Mouse (Mus musculus): ENCODE data around the gene Zc3h12c. TPM values are rescaled to one million over a fixed set of nuclear protein-coding genes. Genes with fewer than 3 reads are reported as not detected.

Gene Zc3h12c
- total RNA-seq, 2 experiments from 2014 or later, result 9.2 to 10.4 TPM

DNA sequence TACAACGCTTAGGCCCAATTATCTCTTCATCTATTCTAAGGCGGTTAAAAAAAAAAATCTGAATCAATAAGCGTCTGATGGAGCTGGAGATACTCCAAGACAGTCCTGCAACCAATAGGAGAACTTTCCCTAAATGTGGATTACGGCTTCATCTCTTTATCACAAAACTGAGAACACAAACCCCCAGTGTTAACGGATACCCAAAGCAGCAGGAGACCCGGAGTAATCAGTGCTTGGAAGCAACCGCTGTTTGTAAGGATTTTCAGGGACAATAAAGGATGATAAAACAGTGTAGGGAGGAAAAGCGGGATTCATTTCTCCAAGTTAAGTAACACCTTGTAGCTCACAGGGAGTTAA, 888 bp downstream of the Zc3h12c start:
- no peak for DNase-seq (ENCODE audit: extremely low spot score in 1 of 2, low spot score in 1 of 2)

DNA sequence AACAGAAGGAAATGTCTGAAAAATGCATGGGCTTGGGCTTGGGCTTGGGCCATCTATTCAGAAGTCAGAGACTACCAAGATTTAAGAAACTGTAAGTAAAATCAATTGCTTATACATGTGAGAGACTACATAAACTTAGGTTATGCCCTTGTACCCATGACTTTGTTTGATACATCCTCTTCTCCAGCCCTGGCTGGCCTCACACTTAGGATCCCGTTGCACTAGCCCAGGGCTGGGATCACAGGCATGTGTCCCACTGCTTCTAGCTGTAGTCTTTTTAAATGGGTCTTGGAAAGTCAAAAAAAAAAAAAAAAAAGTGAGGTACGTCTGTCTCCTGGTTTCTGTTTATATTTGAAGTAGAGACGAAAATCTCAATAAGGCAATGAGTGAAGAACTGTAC, 1.3 kb downstream of the Zc3h12c start:
- no peak for DNase-seq (ENCODE audit: extremely low spot score in 1 of 2, low spot score in 1 of 2)

DNA sequence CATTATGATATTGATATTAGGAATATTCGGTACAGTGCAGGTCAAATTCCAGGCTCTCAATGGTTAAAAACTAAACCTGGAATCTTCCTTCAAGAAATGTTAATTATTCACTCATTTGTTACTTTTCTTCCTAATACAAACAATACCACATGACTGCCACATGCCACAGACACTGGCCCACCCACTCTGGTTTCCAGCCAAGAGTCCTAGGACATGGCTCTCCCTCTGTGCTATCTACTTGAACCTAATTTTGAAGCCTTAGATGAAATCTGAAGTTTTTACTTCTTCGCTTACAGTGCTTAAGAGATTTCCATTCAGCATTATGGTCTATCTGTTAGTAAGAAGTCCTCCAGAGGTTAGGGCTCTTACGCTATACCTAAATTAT, 2.7 kb downstream of the Zc3h12c start:
- no peak for DNase-seq (ENCODE audit: extremely low spot score in 1 of 2, low spot score in 1 of 2)

- DNase-seq (ENCODE audit: extremely low spot score in 1 of 2, low spot score in 1 of 2), result no peak
Measured at GRCm38 (mm10) chr9:52165076-52165705, 3.2 kb downstream of the Zc3h12c start.

DNA sequence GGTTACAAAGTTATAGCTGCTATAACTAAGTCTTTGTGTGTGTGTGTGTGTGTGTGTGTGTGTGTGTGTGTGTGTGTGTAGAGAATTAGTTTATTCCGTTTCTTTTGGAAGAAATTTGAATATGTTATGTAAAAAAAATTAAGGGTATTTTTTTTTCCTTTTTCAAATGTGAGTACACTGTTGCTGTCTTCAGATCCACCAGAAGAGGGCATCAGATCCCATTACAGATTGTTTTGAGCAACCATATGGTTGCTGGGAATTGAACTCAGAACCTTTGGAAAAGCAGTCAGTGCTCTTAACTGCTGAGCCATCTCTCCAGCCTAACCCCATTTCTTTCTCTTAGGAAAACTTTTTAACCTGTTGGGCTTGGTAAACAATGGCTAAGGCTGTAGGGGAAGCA, 7.9 kb downstream of the Zc3h12c start:
- no peak for DNase-seq (ENCODE audit: extremely low spot score in 1 of 2, low spot score in 1 of 2)

DNA sequence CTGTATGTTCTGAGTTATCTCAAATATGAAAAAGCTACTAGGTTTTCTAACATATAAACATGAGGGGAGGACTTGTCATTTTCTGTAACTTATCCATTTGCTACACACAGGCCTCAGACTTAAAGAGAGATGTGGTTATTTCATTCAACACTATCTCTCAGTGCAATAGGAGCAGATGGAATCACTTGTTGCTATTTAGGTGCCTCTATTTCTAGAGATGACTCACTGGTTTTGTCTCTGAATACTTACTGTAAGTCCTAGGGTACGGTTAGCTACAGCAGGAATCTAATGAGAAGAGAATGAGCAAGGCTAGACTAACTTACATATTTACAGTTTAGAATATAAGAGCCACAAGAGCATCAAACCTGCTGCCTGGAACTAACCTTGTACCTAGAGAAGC, 9.8 kb downstream of the Zc3h12c start:
- no peak for DNase-seq (ENCODE audit: extremely low spot score in 1 of 2, low spot score in 1 of 2)

DNA sequence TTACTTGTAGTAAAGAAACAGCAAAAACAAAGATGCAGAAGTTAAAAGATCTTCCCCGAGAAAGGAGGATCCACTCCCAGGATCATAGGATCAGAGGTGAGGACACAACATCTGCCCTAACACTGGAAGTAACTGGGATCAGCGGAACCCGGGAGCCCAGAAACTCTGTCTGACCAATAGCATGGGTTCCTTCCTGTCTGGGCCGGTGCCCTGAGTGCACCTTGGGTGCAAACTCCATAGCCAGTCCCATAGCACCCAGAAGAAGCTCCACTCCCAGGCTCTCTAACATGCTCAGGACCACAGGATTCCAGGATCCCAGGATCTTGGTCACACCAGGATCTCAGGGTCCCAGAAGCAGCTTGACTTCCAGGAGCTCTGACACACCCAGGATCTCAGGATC, 13.0 kb downstream of the Zc3h12c start:
- DNase-seq (ENCODE audit: extremely low spot score in 1 of 2, low spot score in 1 of 2), result no peak

- DNase-seq (ENCODE audit: extremely low spot score in 1 of 2, low spot score in 1 of 2), result no peak
Measured at GRCm38 (mm10) chr9:52154253-52154652, 14.1 kb downstream of the Zc3h12c start.

DNA sequence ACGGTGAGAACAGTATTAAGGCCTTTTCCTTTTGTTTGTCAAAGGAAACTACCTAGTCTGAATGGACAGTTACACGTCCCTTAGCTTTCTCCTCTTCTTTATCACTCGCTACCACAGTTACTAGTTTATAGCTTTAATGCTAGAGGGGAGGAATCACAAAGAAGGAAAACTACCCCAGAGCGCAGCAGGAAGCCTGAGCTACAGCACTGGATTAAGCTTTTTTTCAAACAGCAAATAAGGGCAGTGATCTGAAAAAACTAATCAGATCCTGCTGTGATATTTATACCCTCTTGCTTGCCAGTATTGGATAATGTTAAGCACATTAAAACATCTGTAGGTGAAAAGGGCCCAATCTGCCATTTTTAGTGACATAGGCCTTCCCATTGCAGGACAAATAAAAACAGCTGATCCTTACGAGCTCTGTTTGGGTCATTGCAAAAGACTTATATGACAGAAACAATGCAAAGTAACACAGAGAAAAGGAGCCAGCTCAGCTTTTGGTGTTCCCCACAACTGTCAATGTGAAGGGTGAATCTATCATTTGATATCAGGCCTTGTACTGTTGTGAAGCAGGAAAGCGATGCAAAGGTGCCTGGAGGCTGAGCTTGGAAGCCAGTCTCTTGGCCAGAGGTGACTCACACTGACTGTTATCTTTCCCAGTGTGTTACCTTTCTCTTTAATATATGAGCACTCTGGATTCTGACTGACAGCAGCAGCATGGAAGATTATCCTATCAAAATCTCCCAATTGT, 16.1 kb downstream of the Zc3h12c start:
- DNase-seq (ENCODE audit: extremely low spot score in 1 of 2, low spot score in 1 of 2), result no peak

DNA sequence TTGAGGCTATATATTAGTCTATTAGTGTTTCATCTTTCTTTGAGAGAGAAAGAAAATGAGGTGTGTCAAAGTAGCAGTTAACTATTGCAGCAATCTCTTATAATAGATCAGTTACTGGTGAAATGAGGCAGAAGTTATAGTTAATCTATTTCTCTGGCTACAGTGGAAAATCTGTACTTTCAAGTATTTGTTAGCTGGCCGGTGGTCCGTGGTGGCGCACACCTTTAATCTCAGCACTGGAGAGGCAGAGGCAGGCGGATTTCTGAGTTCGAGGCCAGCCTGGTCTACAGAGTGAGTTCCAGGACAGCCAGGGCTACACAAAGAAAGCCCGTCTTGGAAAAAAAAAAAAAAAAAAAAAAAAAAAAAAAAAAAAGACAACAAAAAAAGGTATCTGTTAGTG, 18.6 kb downstream of the Zc3h12c start:
- DNase-seq (ENCODE audit: extremely low spot score in 1 of 2, low spot score in 1 of 2), result no peak

GRCm38 (mm10) chr9:52149286-52149685, 19.1 kb downstream of the Zc3h12c start:
- no peak for DNase-seq (ENCODE audit: extremely low spot score in 1 of 2, low spot score in 1 of 2)

DNA sequence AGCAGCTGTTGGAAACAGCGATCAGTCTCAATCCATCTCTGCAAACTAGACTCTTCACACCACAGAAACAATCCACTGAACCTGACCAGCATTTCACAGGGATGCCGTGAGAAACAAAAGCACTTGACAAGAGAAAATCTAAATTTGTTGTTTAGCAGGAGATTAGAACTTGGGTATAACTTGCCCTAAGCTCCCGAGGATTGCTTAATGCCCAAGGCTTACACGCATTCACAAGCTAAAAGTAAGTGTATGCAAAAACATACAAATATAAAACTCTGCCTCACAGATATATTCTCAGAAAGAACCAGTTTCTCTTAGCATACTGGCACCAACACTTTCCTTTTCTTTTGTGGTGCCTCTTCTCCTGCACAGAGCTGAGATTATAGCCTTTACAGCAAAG, 19.5 kb downstream of the Zc3h12c start:
- no peak for DNase-seq (ENCODE audit: extremely low spot score in 1 of 2, low spot score in 1 of 2)

- DNase-seq (ENCODE audit: extremely low spot score in 1 of 2, low spot score in 1 of 2), result no peak
Measured at GRCm38 (mm10) chr9:52148311-52148710, 20.1 kb downstream of the Zc3h12c start.

GRCm38 (mm10) chr9:52146241-52146640, 22.1 kb downstream of the Zc3h12c start:
- DNase-seq (ENCODE audit: extremely low spot score in 1 of 2, low spot score in 1 of 2), result peak in 1 of 2 experiments; percentile 14

- no peak for DNase-seq (ENCODE audit: extremely low spot score in 1 of 2, low spot score in 1 of 2)
Measured at GRCm38 (mm10) chr9:52132771-52133170, 35.6 kb downstream of the Zc3h12c start.

GRCm38 (mm10) chr9:52130348-52130747, 38.0 kb downstream of the Zc3h12c start:
- peak in 1 of 2 experiments; percentile 33 for DNase-seq (ENCODE audit: extremely low spot score in 1 of 2, low spot score in 1 of 2)

GRCm38 (mm10) chr9:52125225-52125624, 43.1 kb downstream of the Zc3h12c start:
- no peak for DNase-seq (ENCODE audit: extremely low spot score in 1 of 2, low spot score in 1 of 2)

DNA sequence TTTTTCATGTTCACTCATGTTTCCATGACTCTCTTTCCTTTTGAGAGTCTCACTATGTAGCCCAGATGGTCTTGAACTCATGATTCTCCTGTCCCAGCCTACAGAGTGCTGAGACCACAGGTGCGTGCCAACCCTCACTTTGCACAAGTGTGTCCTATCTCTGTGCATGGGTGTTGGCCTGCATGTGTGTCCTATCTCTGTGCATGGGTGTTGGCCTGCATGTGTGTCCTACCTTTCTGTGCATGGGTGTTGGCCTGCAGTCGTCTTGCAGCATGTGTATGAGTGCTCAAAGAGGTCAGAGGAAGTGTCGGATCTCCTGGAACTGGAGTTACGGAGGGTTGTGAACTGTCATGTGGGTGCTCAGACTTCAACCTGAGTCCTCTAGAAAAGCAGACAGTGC, 49.2 kb downstream of the Zc3h12c start:
- DNase-seq (ENCODE audit: extremely low spot score in 1 of 2, low spot score in 1 of 2), result no peak

DNA sequence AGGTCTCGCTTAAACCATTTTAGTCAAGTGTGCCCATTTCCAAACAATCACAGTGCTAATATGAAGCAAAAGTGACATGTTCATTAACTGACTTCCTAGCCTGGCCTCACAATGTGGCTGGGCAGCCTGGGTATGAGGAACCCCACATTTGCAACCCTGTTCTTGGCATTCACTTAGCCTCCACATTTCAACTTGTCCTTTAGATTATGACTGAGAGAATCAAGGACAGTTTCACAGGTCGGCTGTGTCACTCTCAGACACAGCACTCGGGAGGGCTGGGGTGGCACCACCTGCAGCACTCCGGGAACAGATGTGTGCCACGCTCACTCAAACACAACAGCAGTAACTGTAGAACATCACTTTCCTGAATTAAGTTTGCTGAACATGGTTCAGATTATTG, 55.3 kb downstream of the Zc3h12c start:
- no peak for DNase-seq (ENCODE audit: extremely low spot score in 1 of 2, low spot score in 1 of 2)

DNA sequence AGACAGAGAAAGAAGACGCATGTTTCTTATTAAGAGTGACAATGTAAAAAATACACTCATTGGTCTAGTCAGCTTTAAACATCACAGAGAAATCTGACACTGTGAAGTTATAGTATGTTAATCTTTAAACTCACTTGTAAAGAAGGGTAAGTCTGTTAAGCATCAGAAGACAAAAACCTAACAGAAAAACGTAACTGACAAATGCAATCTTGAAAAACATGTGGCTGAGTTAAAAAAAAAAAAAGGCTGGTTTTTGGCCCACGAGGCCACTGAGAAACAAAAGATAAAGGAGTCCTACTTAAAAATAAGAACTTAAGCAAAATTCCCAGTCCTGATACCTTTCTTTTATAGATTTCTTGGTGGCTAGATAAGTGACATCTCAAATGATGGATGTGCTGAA, 57.6 kb downstream of the Zc3h12c start:
- no peak for DNase-seq (ENCODE audit: extremely low spot score in 1 of 2, low spot score in 1 of 2)

- no peak for DNase-seq (ENCODE audit: extremely low spot score in 1 of 2, low spot score in 1 of 2)
Measured at GRCm38 (mm10) chr9:52107161-52107560, 61.2 kb downstream of the Zc3h12c start.

GRCm38 (mm10) chr9:52105423-52105822, 62.9 kb downstream of the Zc3h12c start:
- no peak for DNase-seq (ENCODE audit: extremely low spot score in 1 of 2, low spot score in 1 of 2)

Measured in layer of hippocampus, postnatal 25 days (tissue).